Mouse (Mus musculus) neural tube, embryonic 13.5 days (tissue): ENCODE results near the gene Rnf208. TPM values are rescaled to one million over a fixed set of nuclear protein-coding genes. Genes with fewer than 3 reads are reported as not detected.

Experiments
- ATAC-seq: fragments of 200-750 bp; cut with Nextera tagmentation; 2 replicates; pipeline ENCODE4 v1.8.0; 2017; ENCODE audit warnings: low read depth, mild to moderate bottlenecking, moderate TSS enrichment, moderate library complexity
- H3K27ac ChIP-seq: fragments of 300-500 bp; sonication (generic); replicated peaks from 2 replicates; pipeline ENCODE4 v1.5.1; 2015; ENCODE audit warnings: moderate library complexity, mild to moderate bottlenecking, inconsistent platforms
- H3K27me3 ChIP-seq: fragments of 300-500 bp; sonication (generic); 2 replicates; pipeline ENCODE4 v1.6.1; 2015; ENCODE audit warnings: mild to moderate bottlenecking, inconsistent platforms
- H3K36me3 ChIP-seq: fragments of 300-500 bp; sonication (generic); 2 replicates; pipeline ENCODE4 v1.6.1; 2015; ENCODE audit warnings: mild to moderate bottlenecking, inconsistent platforms
- H3K4me1 ChIP-seq: fragments of 300-500 bp; sonication (generic); replicated peaks from 2 replicates; pipeline ENCODE4 v1.6.1; 2015; ENCODE audit warnings: inconsistent platforms
- H3K4me2 ChIP-seq: fragments of 300-500 bp; sonication (generic); 2 replicates; pipeline ENCODE4 v1.6.1; 2015; ENCODE audit warnings: inconsistent platforms, mild to moderate bottlenecking, moderate library complexity
- H3K4me3 ChIP-seq: fragments of 300-500 bp; sonication (generic); 2 replicates; pipeline ENCODE4 v1.5.1; 2015; ENCODE audit warnings: mild to moderate bottlenecking, inconsistent platforms
- H3K9ac ChIP-seq: fragments of 300-500 bp; sonication (generic); 2 replicates; pipeline ENCODE4 v1.6.1; 2015; ENCODE audit warnings: moderate library complexity, mild to moderate bottlenecking, inconsistent platforms
- H3K9me3 ChIP-seq: fragments of 300-500 bp; sonication (generic); 2 replicates; pipeline ENCODE4 v1.6.1; 2016; ENCODE audit warnings: inconsistent platforms
- WGBS: fragments of 180-500 bp; shearing (Covaris S2); methylation state at CpG from one replicate; pipeline ENCODE4 v1.1.7; 2015; 5-methylcytosine and 5-hydroxymethylcytosine counted together
- polyA plus RNA-seq: library from polyadenylated mRNA; unstranded; fragments of >200 nt; fragmentation: Nextera tagmentation; extraction: Ambion mirVana; gene quantifications from 2 replicates; pipeline ENCODE4 v1.2.1, GENCODE M21; 2015

Gene Rnf208
- polyA plus RNA-seq, 1 experiment from 2014 or later = 91.6 TPM

GRCm38 (mm10) chr2:25226864-25227263 lies 15.2 kb upstream of the Rnf208 start:
- H3K4me3 ChIP-seq = no peak overlapping the region
- H3K27me3 ChIP-seq = no peaks in the 10 kb centered on the region; the same call in 1 of the 2 replicates
- peaks cover 5% of the 10 kb centered on the region for H3K36me3 ChIP-seq
- H3K9me3 ChIP-seq = no peaks in the 10 kb centered on the region
- H3K9ac ChIP-seq = no peak overlapping the region
- peaks cover 30% of the 10 kb centered on the region for H3K4me1 ChIP-seq
- WGBS = 81% methylated on average over 5 of the region's 5 CpGs
- H3K4me2 ChIP-seq = no peak overlapping the region
- ATAC-seq = no peak
- H3K27ac ChIP-seq = no peak overlapping the region

- Histone ChIP-seq H3K27me3 (no peaks in the 10 kb centered on the region; the same call in 1 of the 2 replicates), H3K36me3 (no peaks in the 10 kb centered on the region), H3K4me3 (no peak overlapping the region), H3K9me3 (no peaks in the 10 kb centered on the region), H3K4me2 (no peak overlapping the region), H3K27ac (no peak overlapping the region), H3K9ac (no peak overlapping the region), H3K4me1 (peaks cover 30% of the 10 kb centered on the region)
- 85% methylated on average over 4 of the region's 4 CpGs for WGBS
- ATAC-seq = no peak
Measured at GRCm38 (mm10) chr2:25227406-25227805, 14.6 kb upstream of the Rnf208 start.

GRCm38 (mm10) chr2:25228431-25228889 lies 13.6 kb upstream of the Rnf208 start:
- Histone ChIP-seq H3K4me2 (peak overlapping the region; percentile 42), H3K27me3 (no peaks in the 10 kb centered on the region; the same call in 1 of the 2 replicates), H3K36me3 (no peaks in the 10 kb centered on the region), H3K9me3 (no peaks in the 10 kb centered on the region), H3K27ac (peak overlapping the region; percentile 69; the same call in 1 of the 2 replicates), H3K4me1 (peaks cover 23% of the 10 kb centered on the region), H3K4me3 (peak overlapping the region; percentile 20), H3K9ac (peak overlapping the region; percentile 44; the same call in 1 of the 2 replicates)
- 0% methylated on average over 7 of the region's 7 CpGs for WGBS
- ATAC-seq = no peak

GRCm38 (mm10) chr2:25228995-25229530 lies 13.0 kb upstream of the Rnf208 start:
- no peaks in the 10 kb centered on the region for H3K9me3 ChIP-seq
- WGBS = 68% methylated on average over 6 of the region's 6 CpGs
- H3K9ac ChIP-seq = peak overlapping the region; percentile 44; the same call in 1 of the 2 replicates
- no peak overlapping the region; the same call in 1 of the 2 replicates for H3K27ac ChIP-seq
- H3K36me3 ChIP-seq = no peaks in the 10 kb centered on the region
- no peaks in the 10 kb centered on the region; the same call in 1 of the 2 replicates for H3K27me3 ChIP-seq
- no peak for ATAC-seq
- peaks cover 18% of the 10 kb centered on the region for H3K4me1 ChIP-seq
- H3K4me3 ChIP-seq = peak overlapping the region; percentile 20; the same call in 1 of the 2 replicates
- peak overlapping the region; percentile 42 for H3K4me2 ChIP-seq

- no peak for ATAC-seq
- Histone ChIP-seq H3K9ac (no peak overlapping the region), H3K4me3 (no peak overlapping the region), H3K4me2 (no peak overlapping the region), H3K27me3 (no peaks in the 10 kb centered on the region; the same call in 1 of the 2 replicates), H3K4me1 (peaks cover 18% of the 10 kb centered on the region), H3K9me3 (no peaks in the 10 kb centered on the region), H3K27ac (no peak overlapping the region), H3K36me3 (no peaks in the 10 kb centered on the region)
- 85% methylated on average over 5 of the region's 5 CpGs for WGBS
Measured at GRCm38 (mm10) chr2:25229582-25229981, 12.5 kb upstream of the Rnf208 start.

- no peak overlapping the region; the same call in 1 of the 2 replicates for H3K9ac ChIP-seq
- H3K9me3 ChIP-seq = no peaks in the 10 kb centered on the region
- ATAC-seq = no peak
- H3K4me1 ChIP-seq = peaks cover 14% of the 10 kb centered on the region
- no peak overlapping the region for H3K4me2 ChIP-seq
- WGBS = 91% methylated on average over 7 of the region's 7 CpGs
- no peak overlapping the region for H3K4me3 ChIP-seq
- no peaks in the 10 kb centered on the region; the same call in 1 of the 2 replicates for H3K27me3 ChIP-seq
- no peak overlapping the region for H3K27ac ChIP-seq
- H3K36me3 ChIP-seq = no peaks in the 10 kb centered on the region
Measured at GRCm38 (mm10) chr2:25230581-25230980, 11.5 kb upstream of the Rnf208 start.

GRCm38 (mm10) chr2:25231038-25231437 lies 11.0 kb upstream of the Rnf208 start:
- Histone ChIP-seq H3K4me3 (no peak overlapping the region), H3K27ac (no peak overlapping the region), H3K27me3 (no peaks in the 10 kb centered on the region; the same call in 1 of the 2 replicates), H3K9me3 (no peaks in the 10 kb centered on the region), H3K9ac (no peak overlapping the region; the same call in 1 of the 2 replicates), H3K4me1 (peaks cover 10% of the 10 kb centered on the region), H3K4me2 (no peak overlapping the region), H3K36me3 (no peaks in the 10 kb centered on the region)
- WGBS = 63% methylated on average over 12 of the region's 12 CpGs
- ATAC-seq = no peak

GRCm38 (mm10) chr2:25233421-25233820 lies 8.6 kb upstream of the Rnf208 start:
- Histone ChIP-seq H3K9ac (no peak overlapping the region), H3K4me2 (no peak overlapping the region), H3K27me3 (no peaks in the 10 kb centered on the region; the same call in 1 of the 2 replicates), H3K27ac (no peak overlapping the region), H3K36me3 (no peaks in the 10 kb centered on the region), H3K4me1 (peaks cover 8% of the 10 kb centered on the region), H3K4me3 (no peak overlapping the region), H3K9me3 (no peaks in the 10 kb centered on the region)
- WGBS = 82% methylated on average over 4 of the region's 4 CpGs
- ATAC-seq = no peak

GRCm38 (mm10) chr2:25234050-25234449 lies 8.0 kb upstream of the Rnf208 start, which contains the start of gene Slc34a3:
Slc34a3 (minus strand) TSS chr2:25234364.
- no peak within 1 kb of the TSS for H3K27ac ChIP-seq
- H3K9ac ChIP-seq = no peak within 1 kb of the TSS
- H3K27me3 ChIP-seq = no peaks in the 10 kb centered on the region; the same call in 1 of the 2 replicates
- no peaks in the 10 kb centered on the region for H3K36me3 ChIP-seq
- H3K9me3 ChIP-seq = no peaks in the 10 kb centered on the region
- peaks cover 1% of the 10 kb centered on the region for H3K4me1 ChIP-seq
- 79% methylated on average over 3 of the region's 3 CpGs for WGBS
- H3K4me3 ChIP-seq = no peak within 1 kb of the TSS
- ATAC-seq = no peak
- H3K4me2 ChIP-seq = no peak within 1 kb of the TSS

- H3K9me3 ChIP-seq = no peaks in the 10 kb centered on the region
- no peak overlapping the region for H3K4me3 ChIP-seq
- H3K36me3 ChIP-seq = no peaks in the 10 kb centered on the region
- no peak overlapping the region for H3K4me2 ChIP-seq
- no peak overlapping the region for H3K27ac ChIP-seq
- WGBS = 81% methylated on average over 5 of the region's 5 CpGs
- H3K4me1 ChIP-seq = no peaks in the 10 kb centered on the region
- no peak for ATAC-seq
- no peak overlapping the region for H3K9ac ChIP-seq
- H3K27me3 ChIP-seq = no peaks in the 10 kb centered on the region; the same call in 1 of the 2 replicates
Measured at GRCm38 (mm10) chr2:25234551-25235220, 7.4 kb upstream of the Rnf208 start.

GRCm38 (mm10) chr2:25236614-25237013 lies 5.4 kb upstream of the Rnf208 start, which contains the start of gene Rnf224:
Rnf224 (minus strand) TSS chr2:25236787.
- Histone ChIP-seq H3K4me2 (no peak within 1 kb of the TSS), H3K27ac (no peak within 1 kb of the TSS), H3K9me3 (no peaks in the 10 kb centered on the region), H3K27me3 (peaks cover 6% of the 10 kb centered on the region), H3K4me3 (no peak within 1 kb of the TSS), H3K36me3 (no peaks in the 10 kb centered on the region), H3K9ac (no peak within 1 kb of the TSS), H3K4me1 (peaks cover 13% of the 10 kb centered on the region)
- no peak for ATAC-seq
- WGBS = 37% methylated on average over 8 of the region's 8 CpGs

GRCm38 (mm10) chr2:25237522-25237921 lies 4.5 kb upstream of the Rnf208 start:
- WGBS = 68% methylated on average over 4 of the region's 4 CpGs
- Histone ChIP-seq H3K4me2 (no peak overlapping the region), H3K9ac (no peak overlapping the region), H3K27me3 (peaks cover 6% of the 10 kb centered on the region), H3K4me3 (no peak overlapping the region), H3K9me3 (no peaks in the 10 kb centered on the region), H3K36me3 (no peaks in the 10 kb centered on the region), H3K27ac (no peak overlapping the region), H3K4me1 (peaks cover 22% of the 10 kb centered on the region)
- no peak for ATAC-seq
